Mouse (Mus musculus): ENCODE data around the gene Mcm5. TPM values are rescaled to one million over a fixed set of nuclear protein-coding genes. Genes with fewer than 3 reads are reported as not detected.

The Mcm5 gene
- polyA plus RNA-seq, 1 experiment from 2014 or later = 32.8 TPM

DNA sequence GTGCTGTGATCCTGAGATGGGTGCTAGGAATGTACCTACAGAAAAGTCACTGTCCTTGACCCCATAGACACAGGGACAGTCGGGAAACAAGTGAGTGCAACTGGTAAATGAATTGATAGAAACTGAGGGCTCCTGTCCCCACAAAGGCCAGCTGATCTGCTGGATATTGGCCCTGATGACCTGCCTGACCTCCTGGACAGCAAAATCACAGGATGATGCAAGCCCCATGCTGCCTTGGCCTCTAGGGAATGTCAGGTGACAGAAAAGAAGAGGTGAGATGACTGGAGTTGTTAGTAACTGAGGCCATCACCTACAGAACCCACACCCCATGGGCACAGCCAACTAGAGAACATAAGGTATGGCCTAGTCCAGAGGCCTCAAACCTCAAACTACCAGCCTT, 31.2 kb upstream of the Mcm5 start:
- Histone ChIP-seq H3K4me2 (ENCODE audit: low read length) (no peak overlapping the region), H3K9ac (ENCODE audit: low read depth, low read length) (no peak overlapping the region), H3K27me3 (replicated peaks; ENCODE audit: control insufficient read depth, insufficient read depth, low read length) (no peaks in the 10 kb centered on the region), H3K27ac (ENCODE audit: low read depth, low read length) (no peak overlapping the region), H3K36me3 (ENCODE audit: control insufficient read depth, insufficient read depth, low read length) (no peaks in the 10 kb centered on the region), H3K4me3 (ENCODE audit: low read length) (no peak overlapping the region), H3K4me1 (ENCODE audit: control insufficient read depth, insufficient read depth, low read depth, low read length) (no peaks in the 10 kb centered on the region), H3K9me3 (ENCODE audit: control insufficient read depth, low read length) (no peaks in the 10 kb centered on the region)
- ATAC-seq = no peak
- WGBS = 86% methylated on average over 1 of the region's 1 CpGs

DNA sequence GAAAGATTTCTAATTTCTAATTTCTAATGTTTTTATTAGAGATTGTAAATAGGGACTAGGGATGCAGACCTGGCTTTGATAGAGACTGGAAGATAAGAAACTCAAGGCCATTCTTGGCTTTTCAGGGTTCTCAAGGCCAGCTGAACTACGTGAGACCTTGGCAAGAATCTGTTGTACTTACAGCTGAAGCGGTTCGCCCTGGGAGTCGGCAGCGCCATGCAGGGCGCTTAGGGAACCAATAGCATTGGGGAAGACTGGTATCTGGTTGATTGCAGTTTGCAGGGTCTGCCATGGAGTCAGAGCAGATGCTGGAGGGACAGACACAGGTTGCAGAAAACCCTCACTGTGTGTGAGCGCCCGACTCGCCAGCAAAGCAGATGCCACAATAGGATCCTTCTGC, 30.5 kb upstream of the Mcm5 start:
- 93% methylated on average over 9 of the region's 9 CpGs for WGBS
- Histone ChIP-seq H3K4me3 (ENCODE audit: low read length) (no peak overlapping the region), H3K27me3 (replicated peaks; ENCODE audit: control insufficient read depth, insufficient read depth, low read length) (no peaks in the 10 kb centered on the region), H3K4me1 (ENCODE audit: control insufficient read depth, insufficient read depth, low read depth, low read length) (0 out of 2 replicates have a peak, but pooled peaks cover 2% of the 10 kb centered on the region), H3K4me2 (ENCODE audit: low read length) (no peak overlapping the region), H3K9me3 (ENCODE audit: control insufficient read depth, low read length) (no peaks in the 10 kb centered on the region), H3K9ac (ENCODE audit: low read depth, low read length) (no peak overlapping the region), H3K36me3 (ENCODE audit: control insufficient read depth, insufficient read depth, low read length) (no peaks in the 10 kb centered on the region), H3K27ac (ENCODE audit: low read depth, low read length) (no peak overlapping the region)
- no peak for ATAC-seq

DNA sequence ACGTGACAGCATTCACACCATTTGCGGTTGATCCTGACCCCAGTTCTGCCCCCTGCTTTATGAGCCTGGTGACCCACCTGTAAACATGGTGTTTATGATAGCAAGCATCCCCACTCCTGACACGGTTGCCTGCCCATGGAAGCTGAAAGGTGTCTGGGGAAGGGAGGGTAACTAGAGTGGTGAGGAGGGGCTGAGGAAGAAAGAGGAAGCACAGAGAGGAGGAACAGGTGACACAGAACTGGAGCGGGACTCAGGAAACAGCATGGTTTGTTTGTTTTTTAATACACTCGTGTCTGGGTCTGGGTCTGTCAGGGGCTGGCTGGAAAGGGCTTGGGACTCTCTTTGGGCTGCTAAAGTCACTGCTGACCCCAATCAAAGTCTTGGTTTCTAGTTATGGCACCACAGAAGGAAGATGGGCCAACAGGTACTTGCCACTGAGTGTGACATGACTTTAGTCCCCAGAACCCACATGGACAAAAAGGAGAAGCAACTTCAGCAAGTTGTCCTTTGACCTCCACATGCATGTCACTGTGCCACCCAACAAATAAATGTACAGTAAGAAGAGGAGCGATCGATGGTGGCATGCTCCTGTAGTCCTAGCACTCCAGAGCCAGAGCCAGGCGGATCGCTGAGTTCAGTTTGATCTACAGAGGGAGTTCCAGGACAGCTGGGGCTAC, 27.9 kb upstream of the Mcm5 start:
- Histone ChIP-seq H3K4me1 (ENCODE audit: control insufficient read depth, insufficient read depth, low read depth, low read length) (0 out of 2 replicates have a peak, but pooled peaks cover 2% of the 10 kb centered on the region), H3K36me3 (ENCODE audit: control insufficient read depth, insufficient read depth, low read length) (no peaks in the 10 kb centered on the region), H3K4me2 (ENCODE audit: low read length) (no peak overlapping the region), H3K27me3 (replicated peaks; ENCODE audit: control insufficient read depth, insufficient read depth, low read length) (no peaks in the 10 kb centered on the region), H3K9ac (ENCODE audit: low read depth, low read length) (no peak overlapping the region), H3K9me3 (ENCODE audit: control insufficient read depth, low read length) (no peaks in the 10 kb centered on the region), H3K27ac (ENCODE audit: low read depth, low read length) (no peak overlapping the region), H3K4me3 (ENCODE audit: low read length) (no peak overlapping the region)
- ATAC-seq = no peak
- 83% methylated on average over 9 of the region's 9 CpGs for WGBS

DNA sequence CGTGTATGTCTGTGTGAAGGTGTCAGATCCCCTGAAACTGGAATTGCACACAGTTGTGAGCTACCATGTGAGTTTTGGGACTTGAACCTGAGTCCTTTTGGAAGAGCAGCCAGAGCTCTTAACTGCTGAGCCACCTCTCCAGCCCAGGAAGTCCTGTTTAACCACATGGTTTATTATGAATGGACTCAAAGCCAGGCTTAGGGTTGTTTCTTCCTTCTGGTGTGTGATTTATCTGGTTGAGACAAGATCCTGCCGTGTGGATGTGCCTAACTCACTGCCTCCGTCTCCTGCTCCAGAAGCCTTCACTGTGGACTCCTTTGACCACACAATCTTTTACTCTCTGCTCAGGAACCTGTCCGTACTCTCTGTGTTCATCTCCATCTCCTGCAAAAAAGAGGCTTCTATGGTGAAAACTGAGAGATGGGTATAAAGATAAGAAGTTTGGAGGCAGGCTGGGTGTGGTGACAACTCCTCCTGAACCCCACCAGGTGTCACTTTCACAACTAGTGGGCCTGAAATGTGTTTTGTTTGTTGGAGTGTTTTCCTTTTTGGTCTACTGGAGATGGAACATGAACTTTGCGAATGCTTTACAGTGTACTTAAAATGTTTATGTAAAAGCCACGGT, 27.1 kb upstream of the Mcm5 start:
- ATAC-seq = no peak
- Histone ChIP-seq H3K27me3 (replicated peaks; ENCODE audit: control insufficient read depth, insufficient read depth, low read length) (no peaks in the 10 kb centered on the region), H3K27ac (ENCODE audit: low read depth, low read length) (no peak overlapping the region), H3K9ac (ENCODE audit: low read depth, low read length) (no peak overlapping the region), H3K4me1 (ENCODE audit: control insufficient read depth, insufficient read depth, low read depth, low read length) (0 out of 2 replicates have a peak, but pooled peaks cover 2% of the 10 kb centered on the region), H3K36me3 (ENCODE audit: control insufficient read depth, insufficient read depth, low read length) (no peaks in the 10 kb centered on the region), H3K9me3 (ENCODE audit: control insufficient read depth, low read length) (no peaks in the 10 kb centered on the region), H3K4me2 (ENCODE audit: low read length) (no peak overlapping the region), H3K4me3 (ENCODE audit: low read length) (no peak overlapping the region)
- 91% methylated on average over 6 of the region's 6 CpGs for WGBS

DNA sequence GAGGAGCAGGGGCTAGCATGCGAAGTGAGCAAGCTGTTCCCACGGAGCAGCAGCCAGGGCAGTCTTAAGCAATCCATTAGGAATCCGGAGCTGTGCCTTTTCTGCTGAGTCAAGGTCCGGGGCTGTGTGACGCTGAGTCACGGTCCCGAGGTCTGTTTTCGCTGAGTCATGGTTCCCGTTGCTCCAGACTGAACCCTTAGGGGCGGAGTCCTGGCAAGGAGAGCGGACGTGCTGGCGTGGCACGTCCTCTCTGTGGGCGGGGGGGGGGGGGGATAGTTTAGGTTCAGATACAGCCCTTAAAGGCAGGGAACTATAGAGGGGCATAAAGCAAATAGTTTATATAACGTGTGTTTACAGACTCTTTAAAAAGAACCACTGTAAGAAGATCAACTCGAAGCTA, 25.5 kb upstream of the Mcm5 start:
- Histone ChIP-seq H3K27ac (ENCODE audit: low read depth, low read length) (no peak overlapping the region), H3K4me3 (ENCODE audit: low read length) (peak overlapping the region; percentile 38), H3K9me3 (ENCODE audit: control insufficient read depth, low read length) (no peaks in the 10 kb centered on the region), H3K9ac (ENCODE audit: low read depth, low read length) (no peak overlapping the region; the same call in 1 of the 2 replicates), H3K4me1 (ENCODE audit: control insufficient read depth, insufficient read depth, low read depth, low read length) (0 out of 2 replicates have a peak, but pooled peaks cover 2% of the 10 kb centered on the region), H3K36me3 (ENCODE audit: control insufficient read depth, insufficient read depth, low read length) (no peaks in the 10 kb centered on the region), H3K4me2 (ENCODE audit: low read length) (peak overlapping the region; percentile 70), H3K27me3 (replicated peaks; ENCODE audit: control insufficient read depth, insufficient read depth, low read length) (no peaks in the 10 kb centered on the region)
- peak; percentile 93 for ATAC-seq
- WGBS = 8% methylated on average over 16 of the region's 17 CpGs

DNA sequence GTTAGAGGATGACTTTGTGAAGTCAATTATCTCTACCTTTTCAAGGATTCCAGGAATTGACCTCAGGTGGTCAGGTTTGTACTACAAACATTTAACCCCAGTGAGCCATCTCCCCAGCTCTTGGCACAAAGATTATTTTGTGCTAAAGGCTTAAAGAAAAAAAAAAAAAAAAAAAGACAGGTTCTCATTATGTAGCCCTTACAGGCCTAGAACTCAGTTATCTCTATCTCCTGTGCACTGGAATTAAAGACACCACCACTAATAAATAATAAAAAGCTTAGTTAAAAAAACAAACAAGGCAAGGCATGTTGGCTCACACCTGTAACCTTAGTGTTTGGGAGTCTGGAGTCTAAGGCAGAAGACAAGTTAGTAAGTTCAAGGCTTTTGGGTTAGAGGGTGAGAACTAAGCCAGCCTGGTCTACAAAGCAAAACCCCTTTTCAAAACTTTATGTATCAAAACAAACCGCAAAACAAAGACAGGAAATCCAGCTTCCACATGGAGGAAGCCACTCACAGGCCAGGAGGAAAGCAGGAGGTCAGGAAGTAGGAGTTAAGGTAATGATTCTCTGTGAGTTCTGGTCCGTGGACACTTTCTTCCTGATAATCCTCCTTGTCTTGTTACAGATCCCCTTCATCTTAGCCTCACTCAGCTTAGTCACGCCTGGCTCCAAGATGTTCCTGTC, 24.8 kb upstream of the Mcm5 start:
- Histone ChIP-seq H3K4me1 (ENCODE audit: control insufficient read depth, insufficient read depth, low read depth, low read length) (peaks cover 6% of the 10 kb centered on the region; the same call in 1 of the 2 replicates), H3K27ac (ENCODE audit: low read depth, low read length) (no peak overlapping the region), H3K36me3 (ENCODE audit: control insufficient read depth, insufficient read depth, low read length) (no peaks in the 10 kb centered on the region), H3K9ac (ENCODE audit: low read depth, low read length) (no peak overlapping the region), H3K9me3 (ENCODE audit: control insufficient read depth, low read length) (no peaks in the 10 kb centered on the region), H3K4me2 (ENCODE audit: low read length) (no peak overlapping the region), H3K4me3 (ENCODE audit: low read length) (no peak overlapping the region), H3K27me3 (replicated peaks; ENCODE audit: control insufficient read depth, insufficient read depth, low read length) (no peaks in the 10 kb centered on the region)
- WGBS = 76% methylated on average over 3 of the region's 3 CpGs
- ATAC-seq = no peak

- WGBS = 69% methylated on average over 2 of the region's 2 CpGs
- H3K36me3 ChIP-seq (ENCODE audit: control insufficient read depth, insufficient read depth, low read length) = no peaks in the 10 kb centered on the region
- H3K4me2 ChIP-seq (ENCODE audit: low read length) = no peak overlapping the region
- no peaks in the 10 kb centered on the region for H3K27me3 ChIP-seq (replicated peaks; ENCODE audit: control insufficient read depth, insufficient read depth, low read length)
- no peak overlapping the region for H3K27ac ChIP-seq (ENCODE audit: low read depth, low read length)
- H3K9ac ChIP-seq (ENCODE audit: low read depth, low read length) = no peak overlapping the region
- no peak for ATAC-seq
- H3K9me3 ChIP-seq (ENCODE audit: control insufficient read depth, low read length) = no peaks in the 10 kb centered on the region
- peaks cover 7% of the 10 kb centered on the region; the same call in 1 of the 2 replicates for H3K4me1 ChIP-seq (ENCODE audit: control insufficient read depth, insufficient read depth, low read depth, low read length)
- H3K4me3 ChIP-seq (ENCODE audit: low read length) = no peak overlapping the region
Observed at GRCm38 (mm10) chr8:75086002-75086401, 23.4 kb upstream of the Mcm5 start.

- ATAC-seq = no peak
- no peak overlapping the region for H3K27ac ChIP-seq (ENCODE audit: low read depth, low read length)
Observed at GRCm38 (mm10) chr8:75087127-75087526, 22.2 kb upstream of the Mcm5 start.

More at GRCm38 (mm10) chr8:75087127-75087526, 22.2 kb upstream of the Mcm5 start:
- no peaks in the 10 kb centered on the region for H3K36me3 ChIP-seq (ENCODE audit: control insufficient read depth, insufficient read depth, low read length)
- peaks cover 7% of the 10 kb centered on the region; the same call in 1 of the 2 replicates for H3K4me1 ChIP-seq (ENCODE audit: control insufficient read depth, insufficient read depth, low read depth, low read length)
- no peaks in the 10 kb centered on the region for H3K9me3 ChIP-seq (ENCODE audit: control insufficient read depth, low read length)
- H3K27me3 ChIP-seq (replicated peaks; ENCODE audit: control insufficient read depth, insufficient read depth, low read length) = no peaks in the 10 kb centered on the region
- no peak overlapping the region for H3K4me2 ChIP-seq (ENCODE audit: low read length)
- H3K4me3 ChIP-seq (ENCODE audit: low read length) = no peak overlapping the region
- H3K9ac ChIP-seq (ENCODE audit: low read depth, low read length) = no peak overlapping the region
